Mouse (Mus musculus): ENCODE data around the gene Il6ra.

Gene Il6ra

GRCm38 (mm10) chr3:89880036-89880851 is 32.8 kb downstream of the Il6ra start:
- in situ Hi-C loops (cut with MboI; ENCODE audit: low pct_unique_long_range_greater_than_20kb in 1 of 2, low sequenced_read_pairs in 2 of 2, unreplicated experiment in 1 of 2) = no loop called here

GRCm38 (mm10) chr3:89879326-89879725 is 33.7 kb downstream of the Il6ra start:
- in situ Hi-C loops (cut with MboI; ENCODE audit: low pct_unique_long_range_greater_than_20kb in 1 of 2, low sequenced_read_pairs in 2 of 2, unreplicated experiment in 1 of 2) = no loop called here

GRCm38 (mm10) chr3:89878456-89878855 is 34.5 kb downstream of the Il6ra start:
- in situ Hi-C loops (cut with MboI; ENCODE audit: low pct_unique_long_range_greater_than_20kb in 1 of 2, low sequenced_read_pairs in 2 of 2, unreplicated experiment in 1 of 2) = no loop called here

GRCm38 (mm10) chr3:89877129-89877528 is 35.9 kb downstream of the Il6ra start:
- in situ Hi-C loops (cut with MboI; ENCODE audit: low pct_unique_long_range_greater_than_20kb in 1 of 2, low sequenced_read_pairs in 2 of 2, unreplicated experiment in 1 of 2) = no loop called here

- in situ Hi-C loops (cut with MboI; ENCODE audit: low pct_unique_long_range_greater_than_20kb in 1 of 2, low sequenced_read_pairs in 2 of 2, unreplicated experiment in 1 of 2) = no loop called here
Measured at GRCm38 (mm10) chr3:89876469-89876868, 36.5 kb downstream of the Il6ra start.

- in situ Hi-C loops (cut with MboI; ENCODE audit: low pct_unique_long_range_greater_than_20kb in 1 of 2, low sequenced_read_pairs in 2 of 2, unreplicated experiment in 1 of 2) = no loop called here
Measured at GRCm38 (mm10) chr3:89875781-89876180, 37.2 kb downstream of the Il6ra start.

GRCm38 (mm10) chr3:89875021-89875420 is 38.0 kb downstream of the Il6ra start:
- in situ Hi-C loops (cut with MboI; ENCODE audit: low pct_unique_long_range_greater_than_20kb in 1 of 2, low sequenced_read_pairs in 2 of 2, unreplicated experiment in 1 of 2) = no loop called here

- in situ Hi-C loops (cut with MboI; ENCODE audit: low pct_unique_long_range_greater_than_20kb in 1 of 2, low sequenced_read_pairs in 2 of 2, unreplicated experiment in 1 of 2) = no loop called here
Measured at GRCm38 (mm10) chr3:89874076-89874475, 38.9 kb downstream of the Il6ra start.

GRCm38 (mm10) chr3:89872684-89873083 is 40.3 kb downstream of the Il6ra start:
- in situ Hi-C loops (cut with MboI; ENCODE audit: low pct_unique_long_range_greater_than_20kb in 1 of 2, low sequenced_read_pairs in 2 of 2, unreplicated experiment in 1 of 2) = no loop called here

GRCm38 (mm10) chr3:89872209-89872608 is 40.8 kb downstream of the Il6ra start:
- in situ Hi-C loops (cut with MboI; ENCODE audit: low pct_unique_long_range_greater_than_20kb in 1 of 2, low sequenced_read_pairs in 2 of 2, unreplicated experiment in 1 of 2) = no loop called here

- in situ Hi-C loops (cut with MboI; ENCODE audit: low pct_unique_long_range_greater_than_20kb in 1 of 2, low sequenced_read_pairs in 2 of 2, unreplicated experiment in 1 of 2) = no loop called here
Measured at GRCm38 (mm10) chr3:89871339-89871914, 41.6 kb downstream of the Il6ra start.

GRCm38 (mm10) chr3:89870472-89871271 is 42.3 kb downstream of the Il6ra start:
- in situ Hi-C loops (cut with MboI; ENCODE audit: low pct_unique_long_range_greater_than_20kb in 1 of 2, low sequenced_read_pairs in 2 of 2, unreplicated experiment in 1 of 2) = no loop called here

GRCm38 (mm10) chr3:89869556-89869955 is 43.4 kb downstream of the Il6ra start:
- in situ Hi-C loops (cut with MboI; ENCODE audit: low pct_unique_long_range_greater_than_20kb in 1 of 2, low sequenced_read_pairs in 2 of 2, unreplicated experiment in 1 of 2) = no loop called here

- in situ Hi-C loops (cut with MboI; ENCODE audit: low pct_unique_long_range_greater_than_20kb in 1 of 2, low sequenced_read_pairs in 2 of 2, unreplicated experiment in 1 of 2) = no loop called here
Measured at GRCm38 (mm10) chr3:89868956-89869355, 44.0 kb downstream of the Il6ra start.

GRCm38 (mm10) chr3:89868357-89868756 is 44.6 kb downstream of the Il6ra start:
- in situ Hi-C loops (cut with MboI; ENCODE audit: low pct_unique_long_range_greater_than_20kb in 1 of 2, low sequenced_read_pairs in 2 of 2, unreplicated experiment in 1 of 2) = no loop called here

- in situ Hi-C loops (cut with MboI; ENCODE audit: low pct_unique_long_range_greater_than_20kb in 1 of 2, low sequenced_read_pairs in 2 of 2, unreplicated experiment in 1 of 2) = no loop called here
Measured at GRCm38 (mm10) chr3:89867651-89868050, 45.3 kb downstream of the Il6ra start.

GRCm38 (mm10) chr3:89865764-89866163 is 47.2 kb downstream of the Il6ra start:
- in situ Hi-C loops (cut with MboI; ENCODE audit: low pct_unique_long_range_greater_than_20kb in 1 of 2, low sequenced_read_pairs in 2 of 2, unreplicated experiment in 1 of 2) = no loop called here

GRCm38 (mm10) chr3:89865020-89865419 is 48.0 kb downstream of the Il6ra start:
- in situ Hi-C loops (cut with MboI; ENCODE audit: low pct_unique_long_range_greater_than_20kb in 1 of 2, low sequenced_read_pairs in 2 of 2, unreplicated experiment in 1 of 2) = no loop called here

- in situ Hi-C loops (cut with MboI; ENCODE audit: low pct_unique_long_range_greater_than_20kb in 1 of 2, low sequenced_read_pairs in 2 of 2, unreplicated experiment in 1 of 2) = no loop called here
Measured at GRCm38 (mm10) chr3:89863716-89864509, 49.1 kb downstream of the Il6ra start.

All from mouse embryonic stem cell (cell line).